Mouse (Mus musculus) central nervous system, embryonic 11.5 days (tissue): ENCODE results near the gene Olfr730. TPM values are rescaled to one million over a fixed set of nuclear protein-coding genes. Genes with fewer than 3 reads are reported as not detected.

Experiments used
- polyA plus RNA-seq: library from polyadenylated mRNA; depleted of rRNA; stranded (reverse); fragments of >200 nt; gene quantifications from 2 replicates; pipeline ENCODE4 v1.2.3, GENCODE M21; 2012; rRNA removed

Olfr730 gene
- polyA plus RNA-seq: not detected in 2 replicates

DNA sequence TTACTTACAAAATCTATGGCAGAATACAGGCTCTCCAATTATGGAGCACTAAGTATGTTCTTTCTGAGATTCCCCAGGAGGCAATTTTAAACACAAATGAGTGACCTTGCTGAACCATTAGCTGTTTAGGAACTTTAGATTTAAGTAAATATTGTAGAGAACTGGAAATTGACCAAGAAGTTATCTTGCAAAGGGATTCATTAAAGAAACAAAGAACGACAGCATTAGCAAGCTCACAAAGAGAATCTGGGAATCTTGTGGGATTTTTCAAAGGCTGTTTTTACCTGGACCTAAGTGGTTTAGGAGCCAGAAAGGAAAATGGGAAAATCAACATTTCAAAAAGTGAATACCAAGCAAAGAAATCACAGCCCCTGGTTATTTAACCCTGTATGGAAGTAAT lies at the start of gene Olfr730:
Gene Olfr730 (minus strand): TSS at position 101 of the 400 bp plus-strand sequence.

DNA sequence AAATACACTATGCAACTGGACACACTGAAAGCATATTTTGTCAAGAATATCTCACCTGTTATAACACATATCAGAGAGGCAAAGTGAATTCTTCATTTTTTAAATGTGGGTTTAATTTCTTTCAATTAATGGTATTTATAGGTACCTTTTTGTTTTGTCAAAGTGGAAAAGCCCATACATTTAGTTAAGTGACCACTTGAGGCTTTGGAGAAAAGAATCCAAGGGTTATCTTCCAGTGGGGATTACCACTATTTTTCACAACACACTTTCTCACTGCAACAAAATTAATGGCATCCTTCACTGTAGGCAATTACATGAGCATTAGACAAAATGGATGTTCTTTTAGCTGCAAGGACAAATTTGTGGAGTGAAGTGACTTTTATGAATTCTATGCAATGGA lies 35.2 kb downstream of the Olfr730 start, which contains the start of gene Olfr729:
Gene Olfr729 (minus strand): TSS at position 101 of the 400 bp plus-strand sequence.

DNA sequence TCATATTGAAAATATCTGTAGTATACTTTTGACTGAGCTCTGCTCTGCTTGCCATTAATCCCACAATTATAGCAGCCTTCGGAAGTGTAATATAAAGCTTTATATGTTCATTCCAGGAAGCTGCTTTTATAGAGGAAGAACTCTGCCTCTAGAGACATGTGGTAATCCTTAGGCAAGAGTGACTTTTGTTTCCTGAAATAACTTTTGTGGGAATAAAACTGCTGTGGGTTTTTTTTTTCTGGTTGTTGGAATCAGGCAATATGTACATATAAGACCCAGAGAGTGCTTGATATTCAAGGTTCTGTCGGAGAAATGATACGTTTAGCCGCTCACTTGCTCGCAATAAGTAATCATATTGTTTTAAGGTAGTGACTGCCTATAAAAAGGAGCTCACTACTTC lies 45.4 kb downstream of the Olfr730 start, which contains the start of gene Olfr728:
Gene Olfr728 (minus strand): TSS at position 101 of the 400 bp plus-strand sequence.

Other genes starting within 250 kb of the Olfr730 start
- gene Olfr724, start 224.9 kb downstream of the Olfr730 start, polyA plus RNA-seq: not detected in 2 replicates
- gene Olfr725, start 147.8 kb downstream of the Olfr730 start, polyA plus RNA-seq: not detected in 2 replicates
- not detected in 2 replicates for gene Olfr726, start 97.2 kb downstream of the Olfr730 start, polyA plus RNA-seq
- not detected in 2 replicates for gene Olfr727, start 65.0 kb downstream of the Olfr730 start, polyA plus RNA-seq
- not detected in 2 replicates for gene Olfr728, start 45.5 kb downstream of the Olfr730 start, polyA plus RNA-seq
- not detected in 2 replicates for gene Olfr729, start 35.3 kb downstream of the Olfr730 start, polyA plus RNA-seq
- not detected in 2 replicates for gene Olfr731, start 53.7 kb upstream of the Olfr730 start, polyA plus RNA-seq
- not detected in 2 replicates for gene Olfr732, start 96.0 kb upstream of the Olfr730 start, polyA plus RNA-seq
- not detected in 2 replicates for gene Olfr733, start 113.3 kb upstream of the Olfr730 start, polyA plus RNA-seq
- gene Olfr734, start 138.6 kb upstream of the Olfr730 start, polyA plus RNA-seq: not detected in 2 replicates
- not detected in 2 replicates for gene Olfr735, start 160.7 kb upstream of the Olfr730 start, polyA plus RNA-seq
- 0.02 TPM in 1 of 2 replicates, not detected in the other for gene Tlr11, start 169.7 kb upstream of the Olfr730 start, polyA plus RNA-seq
- gene Olfr736, start 193.0 kb upstream of the Olfr730 start, polyA plus RNA-seq: not detected in 2 replicates
- gene Olfr738, start 219.4 kb upstream of the Olfr730 start, polyA plus RNA-seq: not detected in 2 replicates
- not detected in 2 replicates for gene Olfr739, start 230.4 kb upstream of the Olfr730 start, polyA plus RNA-seq